Mouse (Mus musculus) lung, postnatal 4 days (tissue): ENCODE measurements around the gene Ptges2.
A peak's percentile ranks its signal among the peaks of the same experiment; 100 is the strongest.
"Not testable (repeated sequence)": the region's sequence is repeated elsewhere in the genome, so short reads cannot be mapped to it uniquely, and the experiment has no call there.

Experiments
- DNase-seq, 2 experiments: peaks; one replicate each; pipeline ENCODE4 v3.0.0; 2021

Gene Ptges2

GRCm38 (mm10) chr2:32395484-32395945 lies at the start of gene Ptges2:
TSS of gene Ptges2 (plus strand) at chr2:32395896.
- DNase-seq = peak; percentile 93 to 94

- DNase-seq = no peak
Measured at GRCm38 (mm10) chr2:32347019-32347418, 48.7 kb upstream of the Ptges2 start.

- DNase-seq = no peak
Measured at GRCm38 (mm10) chr2:32348311-32348710, 47.4 kb upstream of the Ptges2 start.

GRCm38 (mm10) chr2:32349625-32350255 lies 46.0 kb upstream of the Ptges2 start:
- DNase-seq = no peak

- no peak for DNase-seq
Measured at GRCm38 (mm10) chr2:32350471-32351051, 45.1 kb upstream of the Ptges2 start.

- no peak for DNase-seq
Measured at GRCm38 (mm10) chr2:32351471-32351961, 44.2 kb upstream of the Ptges2 start.

- peak in 1 of 2 experiments; percentile 24 for DNase-seq
Measured at GRCm38 (mm10) chr2:32352151-32353006, 43.3 kb upstream of the Ptges2 start, which contains the start of gene Ciz1. TSS of gene Ciz1 (plus strand) at chr2:32352327.

GRCm38 (mm10) chr2:32353007-32353542 lies 42.6 kb upstream of the Ptges2 start, which contains the start of gene Dnm1:
TSS of gene Dnm1 (minus strand) at chr2:32353338.
- DNase-seq = peak; percentile 92 to 95

- DNase-seq = no peak
Measured at GRCm38 (mm10) chr2:32353836-32354235, 41.9 kb upstream of the Ptges2 start.

- DNase-seq = no peak
Measured at GRCm38 (mm10) chr2:32354336-32354895, 41.3 kb upstream of the Ptges2 start.

- no peak for DNase-seq
Measured at GRCm38 (mm10) chr2:32356216-32356615, 39.5 kb upstream of the Ptges2 start.

GRCm38 (mm10) chr2:32357710-32358109 lies 38.0 kb upstream of the Ptges2 start:
- DNase-seq = no peak

GRCm38 (mm10) chr2:32358381-32358780 lies 37.3 kb upstream of the Ptges2 start:
- no peak for DNase-seq

- DNase-seq = peak; percentile 69 to 73
Measured at GRCm38 (mm10) chr2:32360741-32361140, 35.0 kb upstream of the Ptges2 start.

- DNase-seq = peak; percentile 78 to 81
Measured at GRCm38 (mm10) chr2:32361437-32361836, 34.3 kb upstream of the Ptges2 start.

- not testable (repeated sequence) for DNase-seq
Measured at GRCm38 (mm10) chr2:32362274-32362673, 33.4 kb upstream of the Ptges2 start.

- DNase-seq = peak; percentile 96
Measured at GRCm38 (mm10) chr2:32362817-32363340, 32.8 kb upstream of the Ptges2 start.

- DNase-seq = peak; percentile 53 to 68
Measured at GRCm38 (mm10) chr2:32363376-32364106, 32.2 kb upstream of the Ptges2 start.

GRCm38 (mm10) chr2:32364121-32364520 lies 31.6 kb upstream of the Ptges2 start:
- DNase-seq = no peak

- no peak for DNase-seq
Measured at GRCm38 (mm10) chr2:32367315-32367714, 28.4 kb upstream of the Ptges2 start.

GRCm38 (mm10) chr2:32374191-32374590 lies 21.5 kb upstream of the Ptges2 start:
- no peak for DNase-seq
